Mouse (Mus musculus): ENCODE data around the gene Med8.
A peak's percentile ranks its signal among the peaks of the same experiment; 100 is the strongest.

DNA sequence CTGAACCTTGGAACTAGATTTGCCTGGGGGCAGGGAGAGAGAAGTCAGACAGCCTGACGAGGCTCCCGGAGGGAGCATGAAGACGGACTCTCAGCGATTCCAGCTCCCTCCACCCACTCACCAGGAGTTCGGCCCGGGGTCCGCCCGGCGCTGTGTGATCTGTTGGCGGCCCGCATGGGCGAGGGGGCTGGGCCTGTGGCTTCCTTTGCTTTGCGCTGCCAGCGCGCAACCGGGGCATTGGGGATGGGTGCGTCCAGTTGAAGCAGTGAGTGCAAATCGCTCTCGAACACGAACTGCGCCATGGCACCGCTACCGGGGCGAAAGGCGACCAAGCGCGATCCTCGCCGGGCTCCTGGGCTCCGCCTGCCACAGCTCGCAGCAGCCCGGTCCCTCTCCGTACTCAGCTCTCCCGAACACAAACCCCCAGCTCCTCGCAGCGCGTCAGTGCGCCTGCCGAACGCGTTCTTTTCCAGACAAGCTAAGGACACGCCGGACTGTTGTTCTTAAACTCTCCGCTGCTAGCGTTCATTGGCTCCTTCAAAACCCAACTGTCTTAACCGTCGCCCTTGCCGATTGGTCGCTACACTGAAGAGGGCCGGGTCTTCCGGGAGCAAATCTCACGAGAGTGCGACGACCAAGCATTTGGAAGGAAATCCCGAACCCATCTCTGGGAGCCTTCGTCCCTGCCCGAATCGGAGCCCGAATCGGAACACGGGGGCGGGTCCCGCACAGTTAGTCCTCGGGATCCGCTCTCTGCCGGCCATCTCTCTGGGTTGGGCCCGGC lies 27.9 kb downstream of the Med8 start, which contains the start of gene Cdc20:
- TF ChIP-seq CTCF (IDR thresholded peaks at IDR 0.05; ENCODE audit: extremely low read depth, insufficient read length, insufficient replicate concordance, low read depth, low read length) (no peak), POLR2A (IDR thresholded peaks at IDR 0.05; ENCODE audit: low read depth, low read length) (peak; percentile 67; the same call in 1 of the 2 replicates)
